Mouse (Mus musculus) Patski (cell line): Measurements from ENCODE around the gene Pck1. TPM values are rescaled to one million over a fixed set of nuclear protein-coding genes. Genes with fewer than 3 reads are reported as not detected.

Experiments used
- ATAC-seq: fragments of 100-300 bp; one replicate; pipeline ENCODE4 v1.8.0; 2021
- CTCF ChIA-PET: fragments of 350-600 bp; sonication (Branson Sonifier 250); formaldehyde crosslinking; loops from one replicate; lab custom pipeline; 2022; ENCODE audit warnings: inconsistent platforms; lab: Charles Lee
- POLR2A ChIA-PET: fragments of 350-600 bp; sonication (Branson Sonifier 250); formaldehyde crosslinking; loops from one replicate; lab custom pipeline; 2022; ENCODE audit warnings: antibody characterized with exemption, inconsistent platforms; lab: Charles Lee
- DNase-seq: peaks from one replicate; pipeline ENCODE4 v3.0.0-alpha.2; 2011; ENCODE audit warnings: low read depth, low spot score
- H3K27me3 ChIP-seq: fragments of 371-371 bp; one replicate; pipeline ENCODE4 v1.5.1; 2021
- CTCF ChIP-seq: fragments of 100-300 bp; IDR thresholded peaks from one replicate; pipeline ENCODE4 v1.5.1; 2021
- in situ Hi-C: fragments of 300-500 bp; cut with MboI; formaldehyde crosslinking; loops from 3 replicates; pipeline ENCODE4 v1.11.1; 2018; ENCODE audit warnings: low pct_unique_long_range_greater_than_20kb, mixed read lengths
- polyA plus RNA-seq: library from polyadenylated mRNA; unstranded; gene quantifications from one replicate; pipeline ENCODE4 v1.2.3, GENCODE M21; 2021

The Pck1 gene
- polyA plus RNA-seq, 1 experiment from 2014 or later: not detected

- ChIA-PET POLR2A (interaction anchor here (1.6 kb wide), 1 partner anchor 10 kb away, joined by 5 read pairs; no protein-coding TSS in a partner anchor), CTCF (interaction anchor here (1.1 kb wide), 1 partner anchor 34 kb away, joined by 4 read pairs; no protein-coding TSS in a partner anchor)
- H3K27me3 ChIP-seq: no peaks in the 10 kb centered on the region
- TF ChIP-seq CTCF: no peak
- in situ Hi-C loops: no loop called here
- DNase-seq (no peak), ATAC-seq (no peak)
Measured at GRCm38 (mm10) chr2:173124022-173124735, 28.7 kb upstream of the Pck1 start.

- no peak for ATAC-seq
- CTCF ChIA-PET: no interaction called here
- in situ Hi-C loops: no loop called here
- POLR2A ChIA-PET: no interaction called here
- DNase-seq: no peak
- H3K27me3 ChIP-seq: no peaks in the 10 kb centered on the region
- TF ChIP-seq CTCF: no peak
Measured at GRCm38 (mm10) chr2:173126386-173126785, 26.5 kb upstream of the Pck1 start.

- ChIA-PET POLR2A (no interaction called here), CTCF (no interaction called here)
- DNase-seq (no peak), ATAC-seq (no peak)
- in situ Hi-C loops: no loop called here
- H3K27me3 ChIP-seq: no peaks in the 10 kb centered on the region
- TF ChIP-seq CTCF: no peak
Measured at GRCm38 (mm10) chr2:173129111-173129510, 23.7 kb upstream of the Pck1 start.

GRCm38 (mm10) chr2:173132262-173132661 is 20.6 kb upstream of the Pck1 start:
- ChIA-PET CTCF (no interaction called here), POLR2A (no interaction called here)
- no peak for TF ChIP-seq CTCF
- ATAC-seq (no peak), DNase-seq (no peak)
- H3K27me3 ChIP-seq: peaks cover 9% of the 10 kb centered on the region
- in situ Hi-C loops: no loop called here

- POLR2A ChIA-PET: no interaction called here
- DNase-seq: no peak
- ATAC-seq: no peak
- CTCF ChIA-PET: no interaction called here
- in situ Hi-C loops: no loop called here
- H3K27me3 ChIP-seq: peaks cover 11% of the 10 kb centered on the region
- TF ChIP-seq CTCF: no peak
Measured at GRCm38 (mm10) chr2:173132794-173133300, 20.0 kb upstream of the Pck1 start.

- ATAC-seq (no peak), DNase-seq (no peak)
- TF ChIP-seq CTCF: no peak
- CTCF ChIA-PET: interaction anchor here (1.2 kb wide), 1 partner anchor 39 kb away, joined by 3 read pairs; no protein-coding TSS in a partner anchor
- in situ Hi-C loops: no loop called here
- POLR2A ChIA-PET: interaction anchor here (1.6 kb wide), 1 partner anchor 11 kb away, joined by 5 read pairs; no protein-coding TSS in a partner anchor
- H3K27me3 ChIP-seq: peaks cover 18% of the 10 kb centered on the region
Measured at GRCm38 (mm10) chr2:173134695-173135094, 18.2 kb upstream of the Pck1 start.

GRCm38 (mm10) chr2:173138323-173139239 is 14.3 kb upstream of the Pck1 start:
- DNase-seq (no peak), ATAC-seq (no peak)
- TF ChIP-seq CTCF: no peak
- in situ Hi-C loops: no loop called here
- peaks cover 31% of the 10 kb centered on the region for H3K27me3 ChIP-seq
- POLR2A ChIA-PET: no interaction called here
- CTCF ChIA-PET: no interaction called here

- in situ Hi-C loops: no loop called here
- POLR2A ChIA-PET: interaction anchor here (1.2 kb wide), 1 partner anchor 15 kb away, joined by 6 read pairs; no protein-coding TSS in a partner anchor
- H3K27me3 ChIP-seq: peaks cover 44% of the 10 kb centered on the region
- CTCF ChIA-PET: no interaction called here
- no peak for TF ChIP-seq CTCF
- no peak for DNase-seq
- ATAC-seq: no peak
Measured at GRCm38 (mm10) chr2:173143611-173144010, 9.2 kb upstream of the Pck1 start.

- TF ChIP-seq CTCF: no peak
- ChIA-PET POLR2A (no interaction called here), CTCF (no interaction called here)
- in situ Hi-C loops: no loop called here
- ATAC-seq (no peak), DNase-seq (no peak)
- H3K27me3 ChIP-seq: peaks cover 38% of the 10 kb centered on the region
Measured at GRCm38 (mm10) chr2:173145808-173146207, 7.0 kb upstream of the Pck1 start.

GRCm38 (mm10) chr2:173146728-173147127 is 6.1 kb upstream of the Pck1 start:
- no peak for TF ChIP-seq CTCF
- H3K27me3 ChIP-seq: peaks cover 33% of the 10 kb centered on the region
- ChIA-PET POLR2A (no interaction called here), CTCF (no interaction called here)
- in situ Hi-C loops: no loop called here
- ATAC-seq (no peak), DNase-seq (no peak)
